Mouse (Mus musculus) thymus, postnatal 14 days (tissue): ENCODE data around the gene Ncf2.

ENCODE experiments used
- DNase-seq: peaks from one replicate; pipeline ENCODE4 v3.0.0; 2021

Ncf2 gene

DNA sequence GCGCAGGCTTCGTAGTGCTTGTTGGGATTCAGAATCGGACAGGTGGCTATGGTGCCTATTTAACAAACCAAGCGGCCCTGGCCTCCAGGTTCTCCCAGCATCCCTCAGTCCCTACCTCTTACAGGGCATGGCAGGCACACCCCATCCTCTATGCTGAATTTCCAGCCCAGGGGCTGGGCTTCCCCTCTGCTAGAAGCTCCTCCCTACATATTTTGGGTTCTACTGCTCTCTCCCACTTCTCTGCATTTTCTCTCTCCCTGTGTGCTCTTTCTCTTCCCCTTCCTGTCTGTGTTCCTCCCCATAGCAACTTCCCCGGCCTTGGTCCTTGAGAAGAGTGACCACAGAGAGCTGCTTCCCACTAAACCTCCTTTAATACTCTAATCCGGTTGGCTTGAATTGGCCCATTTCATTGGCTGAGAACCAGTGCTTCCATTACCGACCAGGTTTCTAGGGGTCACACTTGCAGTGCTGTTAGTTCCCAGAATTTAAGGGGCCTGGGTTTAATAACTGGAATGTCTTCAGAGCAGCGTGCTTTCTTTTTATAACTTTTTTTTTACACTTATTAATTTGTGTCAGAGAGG, 3.2 kb upstream of the Ncf2 start:
- no peak for DNase-seq

DNA sequence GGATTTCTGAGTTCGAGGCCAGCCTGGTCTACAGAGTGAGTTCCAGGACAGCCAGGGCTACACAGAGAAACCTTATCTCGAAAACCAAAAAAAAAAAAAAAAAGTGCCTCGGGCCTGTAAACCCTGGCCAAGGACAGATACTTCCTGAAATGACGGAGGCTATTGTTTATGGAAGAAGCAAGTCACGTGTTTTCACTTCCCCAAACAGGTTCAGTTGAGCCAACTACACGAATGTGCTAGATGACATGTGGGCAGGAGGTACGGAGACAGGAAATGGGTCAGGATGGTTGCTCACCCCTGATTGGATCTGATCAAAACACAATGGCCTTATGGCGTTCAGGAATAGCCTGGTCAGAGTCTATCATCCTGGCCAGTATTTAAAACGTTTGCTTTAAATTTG, 1.9 kb upstream of the Ncf2 start:
- no peak for DNase-seq

DNA sequence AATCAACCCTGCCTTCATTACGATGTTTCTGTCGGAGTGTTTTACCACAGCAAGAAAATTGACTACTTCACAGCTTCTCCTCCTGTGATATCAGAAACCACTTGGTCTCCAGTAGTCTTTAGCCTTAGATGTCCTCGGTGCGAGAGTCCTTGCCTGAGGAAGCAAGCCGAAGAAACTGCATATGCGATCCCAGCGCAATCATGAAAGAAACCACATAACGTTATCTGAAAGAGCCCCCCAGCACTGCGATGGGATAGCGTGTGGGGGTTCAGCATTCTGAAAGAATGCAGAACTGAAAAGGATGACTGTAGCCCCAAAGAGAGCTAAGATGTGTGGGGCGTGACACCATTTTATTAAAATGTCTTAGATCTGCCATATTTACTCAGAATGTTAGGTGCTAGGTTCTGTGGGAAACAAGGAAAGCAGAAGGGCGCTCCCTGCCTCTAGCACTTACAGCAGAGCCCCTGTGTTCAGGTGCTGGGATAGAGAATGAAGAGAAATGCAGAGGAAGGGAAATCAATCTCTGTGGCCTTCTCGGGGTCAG, 711 bp downstream of the Ncf2 start:
- DNase-seq = no peak

DNA sequence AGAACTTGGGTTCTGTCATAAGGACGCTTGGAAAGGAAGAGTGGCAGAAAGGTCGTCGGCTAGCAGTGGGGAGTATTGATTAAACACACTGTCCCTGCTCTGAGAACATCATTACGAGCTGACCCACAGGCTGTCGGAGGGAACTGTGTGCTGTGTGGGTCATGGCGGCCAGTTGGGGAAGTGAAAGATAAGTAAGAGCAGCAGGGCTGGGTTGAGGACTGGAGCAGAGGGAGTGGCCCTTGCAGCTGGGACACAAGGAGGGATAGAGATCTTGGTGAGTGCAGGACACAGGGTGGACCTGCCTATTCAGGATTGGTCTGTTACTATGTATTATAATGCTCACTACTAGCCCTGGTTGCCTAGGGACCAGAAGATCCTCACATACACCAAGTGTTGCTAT, 4.9 kb downstream of the Ncf2 start:
- DNase-seq = no peak

DNA sequence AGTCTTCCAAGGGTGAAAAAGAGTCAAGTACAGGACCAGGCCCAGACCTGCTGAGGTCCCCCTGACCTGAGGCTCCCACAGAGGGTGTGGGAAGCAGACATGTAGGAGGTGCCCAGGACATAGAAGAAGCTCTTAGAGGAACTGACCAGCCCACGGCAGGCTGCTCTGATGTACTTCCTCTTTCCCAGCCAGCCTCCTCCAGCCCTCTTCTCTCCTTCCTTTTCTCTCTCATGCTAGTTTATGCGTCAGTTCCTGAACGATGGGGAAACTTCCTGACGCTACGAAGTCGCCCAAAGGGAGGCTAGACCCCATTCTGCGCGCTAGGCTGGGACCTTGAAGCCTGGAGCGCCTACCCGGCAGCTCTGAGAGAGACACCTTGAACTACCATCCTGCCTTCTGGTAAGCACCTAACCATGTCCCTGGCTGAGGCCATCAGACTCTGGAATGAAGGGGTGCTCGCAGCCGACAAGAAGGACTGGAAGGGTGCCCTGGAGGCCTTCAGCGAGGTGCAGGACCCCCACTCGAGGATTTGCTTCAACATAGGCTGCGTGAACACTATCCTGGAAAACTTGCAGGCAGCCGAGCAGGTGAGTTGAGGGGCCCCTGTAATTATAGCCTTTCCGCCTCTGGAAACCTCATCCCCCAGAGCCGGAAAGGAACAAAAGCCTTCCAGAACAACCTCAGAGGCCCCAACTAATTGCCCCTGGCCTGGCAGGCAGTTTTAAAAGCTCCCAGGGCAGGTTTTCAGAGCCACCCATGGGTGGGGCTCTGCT, 7.8 kb downstream of the Ncf2 start:
- DNase-seq = no peak

DNA sequence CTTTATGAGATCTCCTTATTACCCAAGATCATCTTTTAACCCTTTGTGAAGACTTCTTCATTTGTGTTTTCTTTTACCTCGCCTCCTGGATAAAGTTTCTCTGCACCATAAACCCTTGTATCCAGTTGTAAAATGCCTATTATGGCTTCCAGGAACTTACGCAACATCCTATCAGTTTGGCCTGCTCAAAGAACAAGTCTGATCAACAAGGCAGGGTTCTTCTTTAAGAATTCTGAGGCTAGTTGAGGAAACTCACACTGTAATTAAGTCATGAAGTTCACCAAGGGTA, 8.3 kb downstream of the Ncf2 start:
- DNase-seq = no peak

DNA sequence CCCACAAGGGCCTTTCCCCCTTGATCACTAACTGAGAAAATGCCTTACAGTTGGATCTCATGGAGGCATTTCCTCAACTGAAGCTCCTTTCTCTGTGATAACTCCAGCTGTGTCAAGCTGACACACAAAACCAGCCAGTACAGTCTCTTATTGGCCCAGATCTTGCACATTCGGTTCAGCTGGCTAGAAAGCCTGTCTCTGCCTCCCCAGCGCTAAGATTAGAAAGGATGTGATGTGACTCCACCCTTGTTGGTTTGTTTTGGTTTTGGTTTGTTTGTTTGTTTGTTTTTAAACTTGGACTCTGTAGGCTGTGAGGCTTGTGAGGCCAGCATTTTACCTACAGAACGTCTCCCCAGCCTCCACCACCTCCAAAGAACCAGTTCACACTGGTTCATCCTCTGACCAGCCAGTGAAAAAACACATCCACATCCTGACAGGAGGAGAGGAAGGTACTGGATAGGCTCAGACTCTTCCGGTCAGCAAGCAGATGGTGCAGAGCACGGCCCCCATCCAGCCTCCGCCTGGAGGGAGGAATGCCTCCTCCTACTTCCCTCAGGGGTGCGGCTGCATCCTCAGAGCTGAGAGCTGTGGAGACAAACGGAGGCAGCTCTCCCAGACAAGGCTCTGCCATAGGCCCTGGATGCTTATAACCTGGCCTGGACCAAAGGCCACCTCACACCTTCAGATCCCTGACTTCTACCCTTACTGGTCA, 9.7 kb downstream of the Ncf2 start:
- no peak for DNase-seq

DNA sequence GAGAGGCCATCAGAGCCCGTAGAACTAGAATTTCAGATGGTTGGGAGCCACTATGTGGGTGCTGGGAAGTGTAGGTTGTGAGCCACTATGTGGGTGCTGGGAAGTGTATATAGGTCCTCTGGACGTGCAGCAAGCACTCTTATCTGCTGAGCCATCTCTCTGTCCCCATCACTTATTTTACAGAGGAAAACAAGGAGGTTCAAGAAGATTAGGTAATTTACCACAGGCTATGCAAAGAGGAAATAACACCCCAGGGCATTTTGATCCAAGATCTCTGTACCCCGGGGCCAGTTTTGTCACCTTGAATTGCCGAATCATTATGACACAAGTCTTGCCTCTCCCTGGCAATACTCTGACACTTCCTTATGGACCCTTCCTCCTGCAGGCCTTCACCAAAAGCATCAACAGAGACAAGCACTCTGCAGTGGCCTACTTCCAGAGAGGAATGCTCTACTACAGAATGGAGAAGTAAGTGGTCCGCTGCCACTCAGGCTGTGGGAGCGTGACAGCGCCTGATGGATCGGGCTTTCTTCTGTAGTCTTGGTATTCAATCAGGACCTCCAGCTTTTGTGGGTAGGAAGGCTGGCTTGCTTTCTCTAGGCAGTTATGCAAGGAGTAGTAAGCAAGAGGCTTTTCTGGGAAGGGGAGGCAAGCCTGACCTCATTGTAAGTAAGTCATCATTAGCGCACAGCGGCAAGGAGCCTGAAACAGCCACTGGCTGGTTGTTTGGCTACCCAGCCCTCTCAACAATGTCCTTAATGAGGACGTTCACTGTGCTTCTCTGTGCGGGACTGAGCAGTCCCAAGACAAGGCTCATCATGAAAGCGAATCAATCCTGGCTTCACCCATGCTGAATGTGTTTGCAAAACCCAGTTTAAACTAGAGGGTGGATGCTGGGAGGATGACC, 10.8 kb downstream of the Ncf2 start:
- DNase-seq = no peak

DNA sequence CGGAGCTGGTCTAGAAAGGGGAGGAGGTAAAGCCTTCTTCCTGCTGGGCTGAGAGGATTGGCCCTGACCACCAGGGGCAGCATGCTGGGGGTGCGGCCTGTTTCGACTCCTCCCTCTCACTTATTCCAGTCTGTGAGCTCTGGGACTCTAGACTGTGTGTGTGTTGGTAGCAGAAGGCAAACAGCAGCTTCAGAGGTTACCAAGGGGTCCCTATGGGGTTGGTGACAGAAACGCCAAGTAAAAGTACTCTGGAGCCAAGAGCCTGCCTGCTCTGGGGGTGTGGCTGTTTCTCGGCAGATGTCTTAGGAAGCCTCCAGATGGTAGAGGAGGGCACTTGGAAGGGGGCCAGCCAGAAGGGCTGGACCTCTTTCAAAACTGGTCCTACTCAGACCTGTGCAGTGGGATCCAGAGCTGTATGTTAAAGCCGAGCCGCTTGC, 15.3 kb downstream of the Ncf2 start:
- DNase-seq = no peak

DNA sequence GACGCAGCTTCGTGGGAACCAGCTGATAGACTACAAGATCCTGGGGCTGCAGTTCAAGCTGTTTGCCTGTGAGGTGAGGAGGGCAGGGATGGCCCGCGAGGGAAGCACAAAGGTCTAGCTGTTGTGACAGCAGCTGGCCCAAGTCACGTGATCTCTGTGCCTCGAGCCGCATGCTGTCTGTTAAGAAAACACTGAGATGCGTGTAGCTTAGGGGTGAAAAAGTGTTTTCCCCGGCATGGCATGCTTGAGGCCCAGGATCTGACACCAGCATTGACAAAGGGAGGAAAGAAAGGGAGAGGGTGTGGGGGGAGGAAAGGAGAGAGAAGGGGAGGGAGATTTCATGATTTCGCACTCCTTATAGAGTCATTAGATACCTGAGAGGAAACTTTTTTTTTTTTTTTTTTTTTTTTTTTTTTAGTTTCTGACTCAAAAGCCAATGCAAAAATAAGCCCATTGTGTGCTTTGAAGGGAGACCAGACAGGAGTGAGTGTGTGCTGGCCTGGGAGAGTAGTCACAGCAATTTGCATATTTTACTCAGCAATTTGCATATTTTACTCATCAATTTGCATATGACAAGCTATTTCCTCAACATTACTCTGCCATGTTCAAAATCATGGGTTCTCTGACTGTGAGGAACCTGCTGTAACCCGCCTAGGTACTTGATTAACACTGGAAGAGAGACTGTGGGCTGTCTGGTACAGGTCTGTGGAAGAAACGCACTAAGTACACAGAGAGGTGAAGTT, 17.2 kb downstream of the Ncf2 start:
- DNase-seq = no peak

DNA sequence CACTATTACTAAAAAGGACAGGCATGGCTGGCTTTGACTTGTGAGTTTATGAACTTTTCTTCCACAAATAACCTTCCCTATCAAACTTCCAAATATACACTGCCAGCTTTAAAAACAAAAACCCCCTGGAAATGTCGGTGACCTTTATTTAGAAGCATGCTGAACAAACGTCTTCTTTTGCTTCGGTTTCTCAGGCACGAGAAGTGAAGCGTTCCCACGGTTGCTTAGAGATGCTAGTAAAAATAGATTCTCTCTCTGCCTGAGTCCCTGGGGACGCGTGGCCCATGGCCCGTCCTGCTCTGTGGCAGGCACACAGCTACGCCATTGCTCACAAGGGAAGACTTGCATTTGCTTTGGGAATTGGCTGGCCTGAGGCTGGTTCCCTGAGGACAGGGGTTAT, 17.8 kb downstream of the Ncf2 start:
- DNase-seq = no peak

DNA sequence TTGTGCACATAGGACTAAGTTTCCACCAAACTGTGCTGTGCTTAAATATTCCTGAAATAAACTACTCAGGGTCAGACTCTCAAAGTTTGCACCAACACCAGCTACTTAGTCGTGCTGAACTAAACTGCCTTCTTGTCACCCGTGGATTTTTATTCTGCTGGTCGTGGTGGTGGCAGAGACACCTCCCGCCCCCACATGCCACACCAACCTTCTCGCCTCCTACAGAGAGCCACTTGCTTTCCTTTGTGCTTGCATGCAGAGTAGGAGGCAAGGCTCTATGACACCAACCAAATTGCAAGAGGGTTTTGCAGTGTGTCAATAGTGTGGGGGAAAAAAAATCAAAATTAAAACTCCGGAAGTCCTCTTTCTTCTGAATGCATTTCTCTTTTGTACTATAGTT, 19.6 kb downstream of the Ncf2 start:
- no peak for DNase-seq

DNA sequence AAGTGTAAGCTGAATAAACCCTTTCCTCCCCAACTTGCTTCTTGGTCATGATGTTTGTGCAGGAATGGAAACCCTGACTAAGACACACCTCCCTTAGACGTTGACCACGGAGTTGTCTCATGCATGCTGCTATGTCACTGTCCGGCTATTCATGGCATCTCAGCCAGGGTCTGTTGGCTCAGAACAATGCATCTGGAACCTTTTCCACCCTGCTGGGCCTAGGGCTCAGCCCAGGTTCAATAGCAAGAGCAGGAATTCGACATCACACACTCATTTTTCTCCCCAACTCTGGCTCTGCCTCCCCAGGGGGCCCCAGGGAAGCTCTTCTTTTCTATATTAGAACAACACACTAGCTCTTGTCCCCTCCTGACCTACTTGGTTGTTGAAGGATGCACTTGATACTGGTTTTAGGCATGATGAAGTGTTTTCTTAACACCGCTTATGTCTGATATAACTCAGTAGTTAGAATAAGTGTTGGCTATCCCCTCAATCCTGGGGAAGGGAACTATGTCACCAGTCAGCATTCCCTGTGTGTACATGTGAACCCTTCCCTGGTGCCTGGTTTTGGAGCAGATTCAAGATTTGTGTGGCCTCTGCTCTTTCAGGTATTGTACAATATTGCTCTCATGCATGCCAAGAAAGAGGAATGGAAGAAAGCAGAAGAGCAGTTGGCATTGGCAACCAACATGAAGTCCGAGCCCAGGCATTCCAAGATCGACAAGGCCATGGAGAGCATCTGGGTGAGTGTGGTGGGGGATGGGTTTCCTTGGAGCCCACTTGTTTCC, 21.1 kb downstream of the Ncf2 start:
- DNase-seq = no peak

DNA sequence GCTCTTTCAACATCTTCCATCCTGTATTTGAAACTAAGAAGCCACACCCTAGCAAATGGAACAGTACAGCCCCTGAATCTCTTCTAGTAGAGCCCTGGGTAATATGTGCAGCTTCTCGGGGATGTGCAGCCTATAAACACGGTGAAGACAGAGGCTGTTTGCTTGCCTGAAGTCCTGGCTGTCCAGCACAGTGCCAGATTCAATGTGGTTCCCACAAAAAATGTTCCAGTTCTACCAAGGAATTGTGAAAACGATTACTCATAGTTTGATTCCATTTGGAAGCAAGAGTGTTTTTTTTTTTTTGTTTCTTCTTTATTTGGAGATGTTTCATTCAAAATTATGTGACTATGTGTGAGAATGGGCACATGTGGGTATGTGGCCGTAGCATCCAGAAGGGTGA, 21.8 kb downstream of the Ncf2 start:
- DNase-seq = no peak

DNA sequence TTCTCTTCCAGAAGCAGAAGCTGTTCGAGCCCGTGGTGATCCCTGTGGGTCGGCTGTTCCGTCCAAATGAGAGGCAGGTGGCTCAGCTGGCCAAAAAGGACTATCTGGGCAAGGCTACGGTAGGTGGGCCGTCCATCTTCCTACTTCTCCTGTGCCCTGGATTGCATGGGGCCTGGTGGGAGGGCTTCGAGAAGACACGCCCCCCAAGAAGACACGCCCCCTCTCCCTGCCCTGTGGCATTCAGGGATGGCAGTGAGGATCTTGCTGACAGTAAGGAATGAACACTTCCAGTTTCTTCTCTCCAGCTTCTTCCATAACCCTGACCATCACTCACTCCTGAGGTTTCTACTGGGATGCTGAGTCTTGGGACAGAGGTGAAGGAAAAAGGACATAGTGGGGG, 24.2 kb downstream of the Ncf2 start:
- no peak for DNase-seq

DNA sequence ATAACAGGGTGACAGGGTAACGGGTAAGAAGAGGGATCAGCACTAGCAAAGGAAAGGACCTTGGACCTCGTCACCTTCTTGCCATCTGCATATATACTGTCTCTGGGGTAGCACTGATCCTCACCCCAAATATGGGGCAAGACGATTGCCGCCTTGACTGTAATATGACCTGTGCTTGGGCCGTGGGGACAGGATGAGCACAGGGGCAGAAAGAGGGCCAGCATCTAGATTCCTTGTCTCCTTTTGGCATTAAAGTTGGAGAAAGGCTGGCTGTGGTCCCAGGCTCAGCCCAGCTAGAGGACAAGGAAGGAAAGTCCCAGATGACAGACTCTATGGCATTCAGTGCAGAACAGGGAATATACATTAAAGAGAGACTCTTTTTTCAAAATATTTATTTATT, 26.5 kb downstream of the Ncf2 start:
- no peak for DNase-seq

DNA sequence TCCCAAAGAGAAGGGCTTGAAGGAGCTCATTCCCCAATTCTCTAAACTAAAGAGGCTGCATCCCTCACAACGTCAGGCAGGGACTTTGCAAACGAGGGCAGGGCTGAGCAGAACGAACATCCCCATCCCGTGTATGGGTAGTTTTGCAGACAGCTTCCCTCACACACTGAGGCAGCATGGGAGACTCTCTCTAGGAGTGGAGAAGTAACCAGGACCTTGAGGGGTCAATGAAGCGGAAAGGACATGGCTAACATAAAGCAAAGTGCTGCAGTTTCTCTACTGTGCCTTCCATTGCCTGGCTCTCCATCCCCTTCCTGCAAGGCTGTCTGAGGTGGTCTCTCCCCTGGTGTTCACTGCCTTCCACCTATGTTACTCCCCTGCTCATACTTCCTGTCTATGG, 28.2 kb downstream of the Ncf2 start:
- no peak for DNase-seq

DNA sequence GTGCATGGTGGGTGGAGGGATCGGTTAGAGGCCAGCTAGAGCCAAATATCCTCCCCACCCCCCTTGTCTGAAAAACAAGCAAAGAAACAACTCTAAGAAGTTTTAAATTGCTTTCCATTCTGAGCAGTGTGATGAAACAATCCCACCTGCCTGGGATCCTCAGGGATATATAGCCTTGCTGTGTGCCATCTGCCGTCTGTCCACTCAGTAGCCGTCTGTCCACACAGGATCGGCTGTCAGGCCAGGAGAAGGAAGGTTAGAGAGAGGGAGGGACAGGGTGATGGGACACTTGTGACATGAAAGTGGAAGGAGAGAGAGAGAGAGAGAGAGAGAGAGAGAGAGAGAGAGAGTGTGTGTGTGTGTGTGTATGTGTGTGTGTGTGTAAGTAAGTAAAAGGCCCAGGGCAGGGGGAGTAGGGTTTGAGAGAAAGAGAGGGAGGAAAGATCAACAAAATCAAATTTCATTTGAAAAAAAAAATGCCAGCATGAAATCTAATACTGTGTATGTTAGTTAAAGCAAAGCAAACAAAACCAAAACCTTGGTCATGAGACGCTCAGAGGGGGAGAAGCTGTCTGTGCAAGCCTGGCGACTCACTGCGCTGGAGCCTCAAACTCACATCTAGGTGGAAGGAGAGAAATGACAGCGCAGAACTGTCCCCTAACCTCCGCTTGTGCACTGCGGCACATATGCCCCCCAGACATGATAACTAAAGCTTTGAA, 28.8 kb downstream of the Ncf2 start:
- DNase-seq = no peak

DNA sequence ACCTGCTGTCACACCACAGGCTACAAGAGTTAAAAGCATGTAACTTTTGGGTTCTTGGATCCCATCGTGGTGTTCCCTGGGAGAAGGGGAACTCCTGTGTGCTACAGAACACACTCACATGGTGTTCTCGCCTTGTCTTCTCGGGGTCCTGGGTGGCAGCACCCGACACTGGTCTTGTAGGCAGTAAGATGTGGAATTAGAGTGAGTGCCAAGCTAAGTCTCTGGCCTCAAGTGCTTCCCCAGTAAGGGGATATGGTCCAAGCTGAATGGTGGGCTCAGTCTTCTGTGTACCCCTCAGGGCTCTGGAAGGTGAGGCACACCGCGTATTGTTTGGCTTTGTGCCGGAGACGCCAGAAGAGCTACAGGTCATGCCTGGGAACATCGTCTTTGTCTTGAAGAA, 30.1 kb downstream of the Ncf2 start:
- DNase-seq = no peak

DNA sequence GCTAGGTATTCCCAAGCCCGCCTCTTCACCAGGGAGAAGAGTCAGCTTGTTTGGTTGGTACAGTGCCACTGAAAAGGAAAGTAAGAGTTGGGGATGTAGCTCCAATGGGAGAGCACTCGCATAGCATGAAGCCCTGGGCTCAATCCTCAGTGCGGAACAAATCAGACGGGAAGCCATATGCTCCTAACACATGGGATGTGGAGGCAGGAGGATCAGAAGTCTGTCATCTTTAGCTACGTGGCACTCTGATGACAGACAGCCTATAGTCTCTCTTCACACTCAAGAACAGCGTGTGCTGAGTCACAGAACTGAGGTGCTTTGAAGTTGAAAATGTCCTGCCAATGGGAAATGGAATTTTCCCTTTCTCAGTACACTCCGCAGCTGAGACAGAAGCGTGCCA, 31.0 kb downstream of the Ncf2 start:
- DNase-seq = no peak

DNA sequence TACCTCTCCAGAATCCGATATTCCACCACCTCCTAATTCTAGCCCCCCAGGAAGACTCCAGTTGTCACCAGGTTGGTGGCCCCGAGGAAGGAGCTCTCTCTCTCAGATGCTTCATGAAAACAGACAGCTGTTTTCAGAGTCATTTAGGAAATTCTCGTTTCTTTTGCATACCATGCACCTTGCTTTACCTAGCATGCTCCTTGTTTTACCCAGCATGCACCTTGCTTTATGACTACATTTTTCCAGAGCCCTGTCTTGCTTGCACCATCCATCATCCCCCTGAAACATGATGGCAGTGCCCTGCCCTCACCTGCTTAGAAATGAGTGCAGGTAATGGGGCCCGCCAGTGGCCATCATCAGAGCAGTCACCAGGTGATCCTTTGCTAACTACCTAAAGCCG, 31.6 kb downstream of the Ncf2 start:
- no peak for DNase-seq
